Comparison of ENCODE assay signal across 14 mouse cellular contexts in the genomic region with DNA sequence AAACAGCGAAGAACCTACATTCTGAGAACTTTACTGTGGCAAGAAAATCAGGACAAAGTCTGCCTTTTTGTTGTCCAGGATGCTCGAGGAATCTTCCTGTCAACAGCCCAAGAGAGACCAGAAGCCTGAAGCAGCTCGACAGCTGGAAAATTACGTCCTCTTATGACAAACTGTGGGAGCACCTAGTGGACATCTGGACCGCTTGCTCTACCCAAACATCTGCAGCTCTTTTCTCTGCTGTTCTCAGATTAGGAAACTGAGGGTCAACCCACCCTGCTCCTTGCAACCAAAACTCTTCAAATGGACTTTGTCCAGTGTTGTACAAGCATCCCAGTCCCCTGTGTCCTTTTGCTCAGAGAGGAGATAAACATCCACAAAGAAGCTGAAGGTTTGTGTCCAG. TPM values are rescaled to one million over a fixed set of nuclear protein-coding genes. Genes with fewer than 3 reads are reported as not detected.
A peak's percentile ranks its signal among the peaks of the same experiment; 100 is the strongest.
DNase-seq lines count a peak whose midpoint lies in the region; ATAC-seq lines count a peak whose summit lies in the region.
"Had no signal": no experiment of that assay in that cellular context is flagged by ENCODE, and none has a peak within 500 bp of the region (broad histone marks: within the 10 kb centered on the region; RNA-seq: fewer than 3 reads in every experiment).

No protein-coding gene starts in this region.

- no peak overlapping the region for H3K4me2 ChIP-seq in liver, embryonic 12.5 days
- H3K4me2 ChIP-seq: heart, embryonic 15.5 days; liver, embryonic 15.5 days had no signal

- ATAC-seq in liver, embryonic 12.5 days: no peak
- ATAC-seq: hindbrain, embryonic 16.5 days had no signal

- no peak overlapping the region for H3K9ac ChIP-seq in liver, embryonic 12.5 days
- H3K9ac ChIP-seq: heart, embryonic 15.5 days; liver, embryonic 15.5 days had no signal

- intact Hi-C loops in heart, postnatal 25 days (cut with DNase I): no loop called here

- H3K27ac ChIP-seq in heart, embryonic 10.5 days: no peak overlapping the region; the same call in 1 of the 2 replicates
- no peak overlapping the region for H3K27ac ChIP-seq in liver, embryonic 12.5 days
- H3K27ac ChIP-seq: heart, embryonic 15.5 days; liver, embryonic 15.5 days had no signal

- no peak overlapping the region for H3K4me3 ChIP-seq in heart, embryonic 10.5 days
- no peak overlapping the region for H3K4me3 ChIP-seq in liver, embryonic 12.5 days
- H3K4me3 ChIP-seq: heart, embryonic 15.5 days; liver, embryonic 15.5 days; megakaryocyte, embryonic 14.5 days had no signal

- H3K27me3 ChIP-seq in heart, embryonic 10.5 days (ENCODE audit: insufficient read depth, poor library complexity, severe bottlenecking): no peaks in the 10 kb centered on the region
- no peaks in the 10 kb centered on the region for H3K27me3 ChIP-seq in liver, embryonic 12.5 days (replicated peaks)
- H3K27me3 ChIP-seq: heart, embryonic 15.5 days; liver, embryonic 15.5 days; megakaryocyte, embryonic 14.5 days had no signal

- H3K4me1 ChIP-seq in heart, embryonic 10.5 days: peaks cover 8% of the 10 kb centered on the region; the same call in 1 of the 2 replicates
- no peaks in the 10 kb centered on the region for H3K4me1 ChIP-seq in liver, embryonic 12.5 days
- H3K4me1 ChIP-seq: heart, embryonic 15.5 days; liver, embryonic 15.5 days had no signal

- no peaks in the 10 kb centered on the region for H3K9me3 ChIP-seq in heart, embryonic 10.5 days
- H3K9me3 ChIP-seq in liver, embryonic 12.5 days (replicated peaks): no peaks in the 10 kb centered on the region
- H3K9me3 ChIP-seq: heart, embryonic 15.5 days; liver, embryonic 15.5 days; megakaryocyte, embryonic 14.5 days had no signal

- 56% methylated on average over 5 of the region's 5 CpGs for WGBS in heart, embryonic 10.5 days
- WGBS in liver, embryonic 12.5 days (ENCODE audit: insufficient replicate concordance): 52% methylated on average over 5 of the region's 5 CpGs

- DNase-seq in heart, adult 18-20 months: peak; percentile 56 to 85
- DNase-seq in heart, embryonic 10.5 days (ENCODE audit: low spot score): no peak
- DNase-seq in ovary, adult 18-20 months (ENCODE audit: low spot score): peak; percentile 4
- no peak for DNase-seq in ovary, postnatal 36 days (ENCODE audit: low spot score)
- peak; percentile 34 for DNase-seq in heart, postnatal 25 days (ENCODE audit: low spot score)
- no peak for DNase-seq in right cerebral cortex, postnatal 10 days (ENCODE audit: low spot score in 2 of 2)
- no peak for DNase-seq in thymus, postnatal 36 days
- DNase-seq: cerebellum, adult 18-20 months; right cerebral cortex, postnatal 14 days had no signal

- H3K36me3 ChIP-seq in heart, embryonic 10.5 days: no peaks in the 10 kb centered on the region
- H3K36me3 ChIP-seq in liver, embryonic 12.5 days: no peaks in the 10 kb centered on the region
- H3K36me3 ChIP-seq: heart, embryonic 15.5 days; liver, embryonic 15.5 days had no signal

RNA-seq across cellular contexts. Expression of a gene that starts 43.5 kb away (rescaled TPM):
- total RNA-seq in heart, adult 18-20 months (2021): under 1 TPM; 0.55 to 0.85 TPM
- polyA plus RNA-seq in heart, embryonic 10.5 days (2016; fragmentation: Nextera tagmentation; extraction: Ambion mirVana): 3.1 and 4.8 TPM in 2 replicates
- total RNA-seq in heart, postnatal 25 days (2021): 1 to 10 TPM in 1 of 2 experiments, under 1 TPM in 1; 0.81 to 1.3 TPM
- 10.5 and 12.5 TPM in 2 replicates for polyA plus RNA-seq in liver, embryonic 12.5 days (2016; fragmentation: Nextera tagmentation; extraction: Ambion mirVana)

Comparison
In these comparisons a context has a peak if more than half of its experiments do, and no peak if none do; other contexts are left out.
1. DNase-seq: peak in heart, adult 18-20 months (2 of 2), ovary, adult 18-20 months (single experiment) and heart, postnatal 25 days (single experiment); none in heart, embryonic 10.5 days (single experiment), ovary, postnatal 36 days (single experiment), right cerebral cortex, postnatal 10 days (0 of 2) and thymus, postnatal 36 days (0 of 2).